Comparison of ENCODE assay signal across 19 mouse cellular contexts in the genomic region with DNA sequence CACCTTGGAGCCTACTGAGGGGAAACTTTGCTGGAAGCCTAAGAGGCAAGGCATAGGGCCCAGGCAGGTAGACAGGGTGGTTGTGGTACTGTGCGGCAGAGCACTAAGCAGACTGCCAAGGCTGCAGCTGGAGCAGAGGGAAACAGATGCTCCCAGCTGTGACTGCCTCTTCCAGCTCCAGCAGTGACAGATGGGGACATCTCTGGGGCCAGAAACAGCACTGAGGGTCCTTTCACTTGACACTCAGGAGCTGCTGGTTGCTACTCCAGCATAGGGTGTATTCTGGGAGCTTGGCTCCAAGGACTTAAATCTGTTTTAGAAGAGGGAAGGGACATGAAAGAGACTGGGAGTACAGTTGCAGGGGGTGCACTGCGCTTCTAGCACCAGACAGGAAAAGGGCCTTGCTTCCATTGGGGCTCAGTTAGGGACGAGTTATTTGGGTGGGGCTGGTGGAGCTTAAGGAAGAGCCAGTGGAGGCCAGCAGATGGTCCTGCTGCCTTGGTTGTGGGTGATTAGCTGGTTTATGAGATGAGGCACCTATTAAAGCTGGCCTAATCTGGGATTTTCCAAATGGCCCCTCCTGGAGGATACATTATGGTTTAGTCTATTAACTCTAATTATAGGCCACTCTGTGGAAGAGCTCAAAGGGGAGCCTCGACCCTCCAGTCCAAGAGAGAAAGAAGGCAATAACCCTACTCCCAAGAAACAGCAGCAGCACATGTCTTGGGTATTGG. TPM values are rescaled to one million over a fixed set of nuclear protein-coding genes. Genes with fewer than 3 reads are reported as not detected.
A peak's percentile ranks its signal among the peaks of the same experiment; 100 is the strongest.
DNase-seq lines count a peak whose midpoint lies in the region; ATAC-seq and TF ChIP-seq lines count a peak whose summit lies in the region.
"Had no signal": no experiment of that assay in that cellular context is flagged by ENCODE, and none has a peak within 500 bp of the region (broad histone marks: within the 10 kb centered on the region; RNA-seq: fewer than 3 reads in every experiment).

No protein-coding gene starts in this region.

- H3K9me3 ChIP-seq in heart, embryonic 12.5 days (replicated peaks) = no peaks in the 10 kb centered on the region
- no peaks in the 10 kb centered on the region for H3K9me3 ChIP-seq in lung, postnatal 0 days (ENCODE audit: low read length)
- H3K9me3 ChIP-seq: G1E; limb, embryonic 13.5 days; stomach, embryonic 15.5 days had no signal

- H3K4me3 ChIP-seq in heart, embryonic 12.5 days = no peak overlapping the region
- H3K4me3 ChIP-seq in lung, postnatal 0 days (ENCODE audit: low read depth, low read length) = no peak overlapping the region
- H3K4me3 ChIP-seq: erythroblast, embryonic 14.5 days; limb, embryonic 13.5 days; myocyte; stomach, embryonic 15.5 days had no signal

- H3K36me3 ChIP-seq in heart, embryonic 12.5 days = no peaks in the 10 kb centered on the region
- H3K36me3 ChIP-seq in lung, postnatal 0 days (ENCODE audit: insufficient read depth, low read length) = no peaks in the 10 kb centered on the region
- H3K36me3 ChIP-seq: G1E; stomach, embryonic 15.5 days had no signal

- H3K9ac ChIP-seq in heart, embryonic 12.5 days = no peak overlapping the region
- no peak overlapping the region for H3K9ac ChIP-seq in lung, postnatal 0 days (replicated peaks; ENCODE audit: low read depth)
- H3K9ac ChIP-seq: limb, embryonic 13.5 days; stomach, embryonic 15.5 days had no signal

- H3K4me2 ChIP-seq in heart, embryonic 12.5 days = no peak overlapping the region
- 0 out of 2 replicates have a peak overlapping the region, but pooled peaks have one; percentile 11 for H3K4me2 ChIP-seq in lung, postnatal 0 days (replicated peaks; ENCODE audit: low read depth, low read length)
- H3K4me2 ChIP-seq: limb, embryonic 13.5 days had no signal

- no peak overlapping the region for H3K27ac ChIP-seq in heart, embryonic 12.5 days (ENCODE audit: poor library complexity, severe bottlenecking)
- H3K27ac ChIP-seq in lung, postnatal 0 days (ENCODE audit: low read length) = peak overlapping the region; percentile 71
- H3K27ac ChIP-seq: limb, embryonic 13.5 days; stomach, embryonic 15.5 days had no signal

- DNase-seq in heart, adult 11 months = peak; percentile 97
- DNase-seq in kidney, adult 9 months = peak; percentile 44
- DNase-seq in kidney, adult 18-20 months = no peak
- peak; percentile 87 for DNase-seq in lung, postnatal 0 days (ENCODE audit: low spot score)
- DNase-seq in lung, adult 18-20 months = no peak
- DNase-seq in retina, postnatal 1 day = peak; percentile 87
- no peak for DNase-seq in left cerebral cortex, adult 8-10 months (ENCODE audit: low spot score in 2 of 2)
- DNase-seq: adrenal gland, postnatal 36 days; cerebellum, adult 11 months had no signal

- no peak for TF ChIP-seq CTCF in lung, postnatal 0 days (IDR thresholded peaks at IDR 0.05)

- TF ChIP-seq EP300 in lung, postnatal 0 days (IDR thresholded peaks at IDR 0.05) = no peak

- no peak for ATAC-seq in heart, embryonic 12.5 days (ENCODE audit: insufficient number of reproducible peaks, low FRiP score)
- peak; percentile 73 for ATAC-seq in lung, postnatal 0 days

- peaks cover 54% of the 10 kb centered on the region for H3K4me1 ChIP-seq in heart, embryonic 12.5 days (replicated peaks)
- H3K4me1 ChIP-seq in lung, postnatal 0 days (ENCODE audit: insufficient read depth, low read depth, low read length) = peaks cover 5% of the 10 kb centered on the region; the same call in 1 of the 2 replicates

- WGBS in heart, embryonic 12.5 days = 58% methylated on average over 4 of the region's 4 CpGs
- WGBS in lung, postnatal 0 days = 47% methylated on average over 4 of the region's 4 CpGs

- no peaks in the 10 kb centered on the region for H3K27me3 ChIP-seq in heart, embryonic 12.5 days (replicated peaks)
- no peaks in the 10 kb centered on the region for H3K27me3 ChIP-seq in lung, postnatal 0 days (replicated peaks; ENCODE audit: insufficient read depth, low read length)
- H3K27me3 ChIP-seq: limb, embryonic 13.5 days; stomach, embryonic 15.5 days had no signal

RNA-seq across cellular contexts. Expression of a gene that starts 2.3 kb away (rescaled TPM):
- 4.7 and 5.5 TPM in 2 replicates for polyA plus RNA-seq in heart, embryonic 12.5 days (2016; fragmentation: Nextera tagmentation; extraction: Ambion mirVana)
- 21.8 TPM in 2 replicates for polyA plus RNA-seq in lung, postnatal 0 days (2015; fragmentation: Nextera tagmentation; extraction: Ambion mirVana)
- total RNA-seq in left cerebral cortex, adult 8-10 months (2022) = under 1 TPM in 3 of 4 experiments, not detected in 1; 0.23 to 0.68 (median 0.28) TPM
- total RNA-seq: G1E; megakaryocyte-erythroid progenitor cell, adult 5-6 weeks had no signal
- polyA plus RNA-seq: G1E had no signal

RNA-seq across cellular contexts. Expression of a gene that starts 21.4 kb away (rescaled TPM):
- 213 and 219 TPM in 2 replicates for polyA plus RNA-seq in heart, embryonic 12.5 days (2016; fragmentation: Nextera tagmentation; extraction: Ambion mirVana)
- 166 and 183 TPM in 2 replicates for polyA plus RNA-seq in lung, postnatal 0 days (2015; fragmentation: Nextera tagmentation; extraction: Ambion mirVana)
- 10 to 100 TPM; 42.1 to 50.3 (median 47.5) TPM for total RNA-seq in left cerebral cortex, adult 8-10 months (2022)

RNA-seq across cellular contexts. Expression of a gene that starts 29.2 kb away (rescaled TPM):
- not detected in 2 replicates for polyA plus RNA-seq in heart, embryonic 12.5 days (2016; fragmentation: Nextera tagmentation; extraction: Ambion mirVana)
- 0.15 TPM in 1 of 2 replicates, not detected in the other for polyA plus RNA-seq in lung, postnatal 0 days (2015; fragmentation: Nextera tagmentation; extraction: Ambion mirVana)
- not detected for total RNA-seq in left cerebral cortex, adult 8-10 months (2022)
- total RNA-seq: heart, postnatal 10 days had no signal
- polyA plus RNA-seq: C2C12; erythroblast, embryonic 14.5 days; G1E; kidney, embryonic 14.5 days; limb, embryonic 13.5 days; myocyte; stomach, embryonic 15.5 days had no signal

RNA-seq across cellular contexts. Expression of a gene that starts 34.4 kb away (rescaled TPM):
- polyA plus RNA-seq in heart, embryonic 12.5 days (2016; fragmentation: Nextera tagmentation; extraction: Ambion mirVana) = not detected in 2 replicates
- polyA plus RNA-seq in lung, postnatal 0 days (2015; fragmentation: Nextera tagmentation; extraction: Ambion mirVana) = 0.18 TPM in 1 of 2 replicates, not detected in the other
- total RNA-seq in left cerebral cortex, adult 8-10 months (2022) = not detected
- total RNA-seq: megakaryocyte-erythroid progenitor cell, adult 5-6 weeks had no signal
- polyA plus RNA-seq: C2C12; erythroblast, embryonic 14.5 days; G1E; kidney, embryonic 14.5 days; limb, embryonic 13.5 days; myocyte; stomach, embryonic 15.5 days had no signal

RNA-seq across cellular contexts. Expression of a gene that starts 46.4 kb away (rescaled TPM):
- 0.37 and 0.52 TPM in 2 replicates for polyA plus RNA-seq in heart, embryonic 12.5 days (2016; fragmentation: Nextera tagmentation; extraction: Ambion mirVana)
- polyA plus RNA-seq in lung, postnatal 0 days (2015; fragmentation: Nextera tagmentation; extraction: Ambion mirVana) = not detected in 2 replicates
- 100 to 1,000 TPM; 112 to 128 (median 121) TPM for total RNA-seq in left cerebral cortex, adult 8-10 months (2022)
- total RNA-seq: megakaryocyte-erythroid progenitor cell, adult 5-6 weeks had no signal
- polyA plus RNA-seq: erythroblast, embryonic 14.5 days had no signal

Comparison
In these comparisons a context has a peak if more than half of its experiments do, and no peak if none do; other contexts are left out.
1. DNase-seq: peak in heart, adult 11 months (single experiment), kidney, adult 9 months (single experiment), lung, postnatal 0 days (single experiment) and retina, postnatal 1 day (single experiment); none in kidney, adult 18-20 months (single experiment), lung, adult 18-20 months (0 of 2) and left cerebral cortex, adult 8-10 months (0 of 2).